Mouse (Mus musculus) neural tube, embryonic 10.5 days (tissue): ENCODE measurements around the gene Slc43a3.

Experiments used
- DNase-seq: peaks from one replicate; pipeline ENCODE4 v3.0.0-alpha.2; 2017; ENCODE audit warnings: low spot score; ENCODE audit errors: extremely low spot score

Slc43a3 gene

DNA sequence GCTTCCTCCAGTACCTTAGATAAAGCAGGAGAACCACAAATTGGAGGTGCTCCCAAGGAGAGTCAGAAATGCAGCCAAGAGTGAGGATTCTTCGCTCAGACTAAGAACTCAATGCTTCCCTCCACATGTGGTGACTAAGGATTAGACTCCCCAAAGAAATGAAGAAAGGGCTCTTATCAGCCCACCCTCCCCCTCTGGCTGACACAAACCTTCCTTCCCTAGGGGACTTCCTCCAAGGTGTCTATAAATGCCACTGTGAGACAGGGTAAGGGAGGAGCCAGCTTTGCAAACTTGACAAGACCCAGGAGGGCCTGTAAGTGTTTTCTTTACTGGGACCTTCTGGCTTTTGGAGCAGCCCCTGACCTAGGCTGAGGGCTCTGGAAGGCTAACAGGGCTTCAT lies 43.8 kb downstream of the Slc43a3 start, which contains the start of gene Prg2:
Gene Prg2, plus strand, starts transcription at position 274 of the 400 bp plus-strand sequence.
- no peak for DNase-seq

DNA sequence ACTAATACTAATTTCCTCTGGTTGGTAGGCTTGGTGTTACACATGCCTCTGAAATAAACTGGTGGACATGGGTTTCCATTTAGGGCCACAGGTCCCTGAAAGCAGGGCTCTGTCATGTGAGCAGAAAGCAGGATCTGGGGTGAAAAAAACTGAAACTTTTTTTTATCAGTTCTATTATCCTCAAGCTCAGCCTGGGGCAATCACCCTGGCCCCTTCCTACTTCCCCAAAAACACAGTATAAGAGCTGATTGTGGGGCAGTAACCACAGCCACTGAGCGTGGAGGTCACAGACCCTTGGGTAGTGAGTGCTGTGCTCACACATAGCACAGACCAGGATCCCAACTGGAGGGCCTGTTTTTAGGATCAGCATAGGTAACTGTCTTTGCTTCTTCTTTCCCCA lies 51.6 kb downstream of the Slc43a3 start, which contains the start of gene Prg3:
Gene Prg3, plus strand, starts transcription at position 286 of the 400 bp plus-strand sequence.
- no peak for DNase-seq

DNA sequence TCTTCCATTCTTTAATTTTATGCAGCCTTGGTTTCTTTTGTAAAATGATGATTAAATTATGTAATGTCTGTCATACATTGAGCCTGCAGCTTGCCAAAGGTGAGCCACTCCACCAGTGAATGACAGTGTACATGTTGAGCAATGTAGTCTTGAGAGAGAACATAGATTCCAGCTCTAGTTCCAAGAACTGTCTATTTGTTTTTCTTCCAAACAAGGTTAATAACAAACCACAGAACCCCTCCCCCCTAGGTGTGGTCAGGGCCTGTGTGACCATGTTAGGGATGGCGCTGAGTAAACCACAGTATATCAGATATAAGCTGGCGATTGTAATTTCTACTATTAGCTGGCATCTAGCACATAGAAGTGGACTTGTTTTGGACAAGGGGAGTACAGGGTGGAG lies 60.0 kb downstream of the Slc43a3 start:
- DNase-seq = no peak

DNA sequence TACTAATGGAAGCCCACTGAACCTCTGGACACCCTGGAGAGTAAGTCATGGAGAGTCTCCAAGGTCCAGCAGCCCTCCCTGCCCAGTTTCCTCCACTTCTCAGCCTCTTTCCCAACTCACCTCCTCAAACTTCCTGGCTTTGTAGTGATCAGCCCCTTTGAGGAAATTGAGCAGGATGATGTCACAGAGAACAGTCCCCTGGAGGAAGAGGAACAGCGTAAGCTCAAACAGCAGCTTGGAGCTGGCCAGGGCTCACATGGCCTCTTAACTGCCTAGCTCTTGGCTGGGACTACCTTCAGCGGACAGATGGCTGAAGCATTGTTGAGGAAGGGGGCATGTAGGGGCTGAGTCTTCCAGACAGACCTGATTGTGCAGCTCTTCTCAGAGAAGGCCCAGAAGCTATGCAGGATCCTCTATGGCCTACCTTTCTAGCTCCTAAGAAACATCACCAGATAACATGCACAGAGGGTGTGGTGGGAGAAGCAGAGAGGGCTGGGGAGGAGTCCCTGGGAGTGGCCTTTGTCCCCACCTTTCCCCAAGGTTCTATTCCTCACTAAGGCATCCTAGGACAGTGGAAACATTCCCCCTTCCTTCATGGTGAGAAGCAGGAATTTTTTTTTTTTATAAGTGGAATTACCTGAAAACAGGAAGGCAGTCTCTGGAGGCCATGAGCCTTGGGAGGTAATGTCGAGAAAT lies 63.3 kb downstream of the Slc43a3 start:
- DNase-seq = no peak

DNA sequence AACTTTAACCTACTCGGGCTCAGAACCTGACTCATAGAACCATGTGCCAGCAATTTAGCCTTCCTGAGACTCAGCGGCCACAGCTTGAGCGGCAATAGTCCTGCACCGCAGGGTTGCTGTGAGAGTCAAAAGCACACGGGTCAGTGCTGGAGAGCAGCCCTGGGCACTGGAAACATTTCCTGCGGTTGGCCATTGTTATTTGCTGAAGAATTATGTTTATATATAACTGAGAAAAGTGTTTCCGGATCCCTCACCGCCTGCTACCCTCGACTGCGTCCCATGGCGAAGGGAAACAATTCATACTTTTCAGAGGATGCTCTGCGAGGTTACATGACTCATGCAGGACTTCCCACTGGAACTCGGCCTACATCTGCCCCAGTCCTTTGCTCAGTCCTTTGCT lies 65.1 kb downstream of the Slc43a3 start:
- DNase-seq = no peak

DNA sequence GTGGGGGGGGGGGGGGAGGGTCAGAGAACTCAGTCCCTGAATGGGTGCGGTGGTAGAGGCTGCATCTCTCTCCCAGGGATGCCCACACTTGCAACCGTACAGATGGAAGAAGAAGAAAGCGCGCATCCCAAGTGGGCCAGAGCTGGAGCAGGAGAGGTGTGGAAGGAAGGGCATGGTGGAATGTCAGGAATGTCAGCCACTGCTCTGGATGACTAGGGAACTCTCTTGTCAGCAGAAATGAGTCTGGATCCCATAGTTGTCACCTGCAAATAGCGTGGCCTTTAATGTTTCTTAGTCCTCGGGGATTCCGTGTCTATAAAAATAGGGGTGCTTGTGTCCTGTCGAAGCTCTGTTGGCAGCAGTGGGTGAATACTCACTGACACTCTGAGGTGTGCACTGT lies 66.2 kb downstream of the Slc43a3 start:
- no peak for DNase-seq

DNA sequence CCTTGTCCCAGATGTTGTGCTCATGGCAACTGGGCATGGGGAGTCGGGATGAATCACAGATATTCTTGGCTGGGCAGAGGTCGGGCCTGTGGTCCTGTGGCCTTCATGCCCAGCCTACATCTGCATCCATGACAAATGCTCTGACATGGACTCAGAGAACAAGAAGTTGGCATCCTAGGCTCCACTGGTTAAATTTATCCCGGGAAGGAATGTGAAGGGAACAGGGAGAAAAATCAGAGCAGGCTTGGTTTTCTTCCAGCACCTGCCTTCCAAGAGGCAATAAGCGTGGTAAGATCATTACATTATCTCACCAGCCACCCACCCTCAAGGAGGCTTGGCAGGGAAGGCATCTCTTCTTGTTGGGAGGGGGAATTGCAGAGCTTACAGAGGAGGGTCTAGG lies 68.0 kb downstream of the Slc43a3 start:
- DNase-seq = no peak

DNA sequence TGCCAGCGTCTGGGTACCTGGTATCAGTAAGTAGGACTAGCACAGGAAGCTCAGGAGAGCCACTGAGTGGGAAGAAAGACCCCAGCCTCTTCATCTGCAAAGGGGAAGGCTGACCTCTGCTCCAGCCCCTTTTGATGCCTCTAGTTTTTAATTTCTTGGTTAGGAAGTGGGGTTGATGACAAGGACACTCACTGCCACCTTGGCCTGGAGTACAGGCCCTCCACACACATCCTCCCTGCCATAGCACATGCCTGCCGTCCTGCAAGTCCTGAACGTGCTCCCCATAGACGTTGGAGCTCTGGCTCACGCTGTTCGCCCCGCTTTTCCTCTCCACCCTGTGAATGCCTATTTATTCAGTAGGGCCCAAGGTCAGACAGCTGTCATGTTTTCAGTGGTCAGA lies 70.2 kb downstream of the Slc43a3 start:
- no peak for DNase-seq

DNA sequence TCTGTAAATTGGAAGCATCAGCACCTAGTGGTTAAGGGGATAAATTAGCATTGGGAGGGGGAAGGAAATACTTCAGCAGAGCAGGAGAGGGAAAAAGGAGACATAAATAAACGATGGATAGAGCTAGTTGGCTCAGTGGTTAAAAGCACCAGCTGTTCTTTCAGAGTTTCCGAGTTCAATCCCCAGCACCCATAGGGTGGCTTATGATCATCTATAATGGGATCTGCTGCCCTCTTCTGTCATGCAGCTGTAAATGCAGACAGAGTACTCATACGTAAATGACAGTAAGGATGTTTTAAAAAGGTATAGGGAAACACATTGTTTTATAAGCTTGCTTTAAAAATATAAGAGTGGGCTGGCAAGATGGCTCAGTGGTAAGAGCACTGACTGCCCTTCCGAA lies 71.3 kb downstream of the Slc43a3 start:
- no peak for DNase-seq
